Mouse (Mus musculus): ENCODE measurements around the gene Cckbr.
"Not testable (repeated sequence)": the region's sequence is repeated elsewhere in the genome, so short reads cannot be mapped to it uniquely, and the experiment has no call there.

Gene Cckbr

GRCm38 (mm10) chr7:105437979-105438772 is 12.6 kb downstream of the Cckbr start:
- DNase-seq (ENCODE audit: low spot score), result no peak

- DNase-seq (ENCODE audit: low spot score), result no peak
These were observed 15.9 kb downstream of the Cckbr start for GRCm38 (mm10) chr7:105441426-105441825.

- no peak for DNase-seq (ENCODE audit: low spot score)
These were observed 19.5 kb downstream of the Cckbr start for GRCm38 (mm10) chr7:105445076-105445475.

- not testable (repeated sequence) for DNase-seq (ENCODE audit: low spot score)
These were observed 27.8 kb downstream of the Cckbr start for GRCm38 (mm10) chr7:105453345-105453744.

GRCm38 (mm10) chr7:105458546-105458945 is 33.0 kb downstream of the Cckbr start:
- DNase-seq (ENCODE audit: low spot score), result no peak

GRCm38 (mm10) chr7:105465505-105465904 is 40.0 kb downstream of the Cckbr start:
- DNase-seq (ENCODE audit: low spot score), result not testable (repeated sequence)

- no peak for DNase-seq (ENCODE audit: low spot score)
These were observed 47.1 kb downstream of the Cckbr start for GRCm38 (mm10) chr7:105472607-105473006.

GRCm38 (mm10) chr7:105474771-105475315 is 49.3 kb downstream of the Cckbr start:
- no peak for DNase-seq (ENCODE audit: low spot score)

GRCm38 (mm10) chr7:105475396-105475949 is 49.9 kb downstream of the Cckbr start:
- DNase-seq (ENCODE audit: low spot score), result no peak

GRCm38 (mm10) chr7:105476683-105477432 is 51.3 kb downstream of the Cckbr start:
- DNase-seq (ENCODE audit: low spot score), result no peak

- DNase-seq (ENCODE audit: low spot score), result no peak
These were observed 51.8 kb downstream of the Cckbr start for GRCm38 (mm10) chr7:105477433-105477700.

GRCm38 (mm10) chr7:105477841-105478240 is 52.3 kb downstream of the Cckbr start:
- DNase-seq (ENCODE audit: low spot score), result peak; percentile 18

GRCm38 (mm10) chr7:105478344-105478743 is 52.8 kb downstream of the Cckbr start:
- no peak for DNase-seq (ENCODE audit: low spot score)

GRCm38 (mm10) chr7:105479232-105479631 is 53.7 kb downstream of the Cckbr start:
- no peak for DNase-seq (ENCODE audit: low spot score)

GRCm38 (mm10) chr7:105480081-105480480 is 54.5 kb downstream of the Cckbr start:
- no peak for DNase-seq (ENCODE audit: low spot score)

GRCm38 (mm10) chr7:105480561-105481504 is 55.3 kb downstream of the Cckbr start:
- peak; percentile 22 for DNase-seq (ENCODE audit: low spot score)

- peak; percentile 79 for DNase-seq (ENCODE audit: low spot score)
These were observed 56.2 kb downstream of the Cckbr start, which contains the start of gene Cavin3 for GRCm38 (mm10) chr7:105481505-105482411. Cavin3 (minus strand) TSS chr7:105482300.

GRCm38 (mm10) chr7:105482426-105482825 is 56.9 kb downstream of the Cckbr start:
- peak; percentile 34 for DNase-seq (ENCODE audit: low spot score)

GRCm38 (mm10) chr7:105485029-105485428 is 59.5 kb downstream of the Cckbr start:
- no peak for DNase-seq (ENCODE audit: low spot score)

GRCm38 (mm10) chr7:105487104-105487876 is 61.8 kb downstream of the Cckbr start:
- DNase-seq (ENCODE audit: low spot score), result no peak
